In genomic region chr10:26895726-26896125, GRCm38 (mm10) we compare ENCODE assay signal across 15 mouse cellular contexts.
"Had no signal": no experiment of that assay in that cellular context is flagged by ENCODE, and none has a peak within 500 bp of the region (broad histone marks: within the 10 kb centered on the region; RNA-seq: fewer than 3 reads in every experiment).

No protein-coding gene starts in this region.

- H3K4me2 ChIP-seq: liver, embryonic 11.5 days; liver, embryonic 15.5 days; midbrain, embryonic 12.5 days; neural tube, embryonic 15.5 days had no signal

- H3K9me3 ChIP-seq: limb, embryonic 10.5 days; liver, embryonic 15.5 days; megakaryocyte, embryonic 14.5 days; midbrain, embryonic 12.5 days; neural tube, embryonic 15.5 days had no signal

- H3K4me3 ChIP-seq: limb, embryonic 10.5 days; liver, embryonic 15.5 days; megakaryocyte, embryonic 14.5 days; midbrain, embryonic 12.5 days; neural tube, embryonic 15.5 days had no signal

- H3K27me3 ChIP-seq: liver, embryonic 15.5 days; megakaryocyte, embryonic 14.5 days; midbrain, embryonic 12.5 days; neural tube, embryonic 15.5 days had no signal

- ATAC-seq: lung, postnatal 0 days had no signal

- H3K9ac ChIP-seq: liver, embryonic 15.5 days; midbrain, embryonic 12.5 days; neural tube, embryonic 15.5 days had no signal

- H3K4me1 ChIP-seq: limb, embryonic 10.5 days; liver, embryonic 15.5 days; midbrain, embryonic 12.5 days; neural tube, embryonic 15.5 days had no signal

- H3K36me3 ChIP-seq: limb, embryonic 10.5 days; liver, embryonic 15.5 days; midbrain, embryonic 12.5 days; neural tube, embryonic 15.5 days had no signal

- DNase-seq: kidney, postnatal 14 days; lung, adult 2 months; lung, postnatal 36 days; right cerebral cortex, adult 18-20 months; right cerebral cortex, postnatal 25 days; spleen, adult 18-20 months; thymus, adult 2 months; thymus, postnatal 25 days had no signal

- H3K27ac ChIP-seq: limb, embryonic 10.5 days; liver, embryonic 15.5 days; midbrain, embryonic 12.5 days; neural tube, embryonic 15.5 days had no signal
